Mouse (Mus musculus) stomach, postnatal 0 days (tissue): ENCODE measurements around the gene Cep170b. TPM values are rescaled to one million over a fixed set of nuclear protein-coding genes. Genes with fewer than 3 reads are reported as not detected.
A peak's percentile ranks its signal among the peaks of the same experiment; 100 is the strongest.

ENCODE experiments used
- ATAC-seq: fragments of 200-750 bp; cut with Nextera tagmentation; 2 replicates; pipeline ENCODE4 v1.8.0; 2017; ENCODE audit not compliant: low FRiP score, low TSS enrichment
- DNase-seq: peaks from one replicate; pipeline ENCODE4 v3.0.0-alpha.2; 2016; ENCODE audit warnings: low spot score
- H3K27ac ChIP-seq: fragments of 300-500 bp; sonication (generic); replicated peaks from 2 replicates; pipeline ENCODE4 v1.5.1; 2014; ENCODE audit warnings: mild to moderate bottlenecking, control low read depth
- H3K27me3 ChIP-seq: fragments of 300-500 bp; sonication (generic); 2 replicates; pipeline ENCODE4 v1.6.1; 2014; ENCODE audit warnings: low read length; ENCODE audit not compliant: control insufficient read depth, insufficient read depth
- H3K36me3 ChIP-seq: fragments of 300-500 bp; sonication (generic); 2 replicates; pipeline ENCODE4 v1.6.1; 2014; ENCODE audit warnings: low read length, mixed read lengths; ENCODE audit not compliant: control insufficient read depth, insufficient read depth
- H3K4me1 ChIP-seq: fragments of 300-500 bp; sonication (generic); replicated peaks from 2 replicates; pipeline ENCODE4 v1.6.1; 2014; ENCODE audit warnings: antibody characterized with exemption; ENCODE audit not compliant: control insufficient read depth, insufficient read depth
- H3K4me2 ChIP-seq: fragments of 300-500 bp; sonication (generic); replicated peaks from 2 replicates; pipeline ENCODE4 v1.6.1; 2014; ENCODE audit warnings: low read depth, mild to moderate bottlenecking, control low read depth, moderate library complexity
- H3K4me3 ChIP-seq: fragments of 300-500 bp; sonication (generic); 2 replicates; pipeline ENCODE4 v1.5.1; 2014; ENCODE audit warnings: low read depth, low read length, control low read depth
- H3K9ac ChIP-seq: fragments of 300-500 bp; sonication (generic); 2 replicates; pipeline ENCODE4 v1.6.1; 2014; ENCODE audit warnings: mild to moderate bottlenecking, low read length, control low read depth, mixed read lengths
- H3K9me3 ChIP-seq: fragments of 300-500 bp; sonication (generic); 2 replicates; pipeline ENCODE4 v1.6.1; 2016; ENCODE audit warnings: low read length; ENCODE audit not compliant: control insufficient read depth
- CTCF ChIP-seq: IDR thresholded peaks from 2 replicates; pipeline ENCODE4 v1.5.1; 2016; ENCODE audit warnings: antibody characterized with exemption, low read depth, mild to moderate bottlenecking, moderate library complexity
- EP300 ChIP-seq: optimal IDR thresholded peaks from 2 replicates; pipeline ENCODE3; 2016; ENCODE audit warnings: antibody characterized with exemption
- WGBS: fragments of 180-500 bp; shearing (Covaris S2); extraction: QIAGEN DNeasy Blood & Tissue Kit; methylation state at CpG from one replicate; pipeline ENCODE4 v1.1.7; 2014; 5-methylcytosine and 5-hydroxymethylcytosine counted together
- polyA plus RNA-seq: library from polyadenylated mRNA; unstranded; fragments of >200 nt; fragmentation: Nextera tagmentation; extraction: Ambion mirVana; gene quantifications from 2 replicates; pipeline ENCODE4 v1.2.1, GENCODE M21; 2015

Gene Cep170b
- polyA plus RNA-seq, 1 experiment from 2014 or later = 20.7 TPM

DNA sequence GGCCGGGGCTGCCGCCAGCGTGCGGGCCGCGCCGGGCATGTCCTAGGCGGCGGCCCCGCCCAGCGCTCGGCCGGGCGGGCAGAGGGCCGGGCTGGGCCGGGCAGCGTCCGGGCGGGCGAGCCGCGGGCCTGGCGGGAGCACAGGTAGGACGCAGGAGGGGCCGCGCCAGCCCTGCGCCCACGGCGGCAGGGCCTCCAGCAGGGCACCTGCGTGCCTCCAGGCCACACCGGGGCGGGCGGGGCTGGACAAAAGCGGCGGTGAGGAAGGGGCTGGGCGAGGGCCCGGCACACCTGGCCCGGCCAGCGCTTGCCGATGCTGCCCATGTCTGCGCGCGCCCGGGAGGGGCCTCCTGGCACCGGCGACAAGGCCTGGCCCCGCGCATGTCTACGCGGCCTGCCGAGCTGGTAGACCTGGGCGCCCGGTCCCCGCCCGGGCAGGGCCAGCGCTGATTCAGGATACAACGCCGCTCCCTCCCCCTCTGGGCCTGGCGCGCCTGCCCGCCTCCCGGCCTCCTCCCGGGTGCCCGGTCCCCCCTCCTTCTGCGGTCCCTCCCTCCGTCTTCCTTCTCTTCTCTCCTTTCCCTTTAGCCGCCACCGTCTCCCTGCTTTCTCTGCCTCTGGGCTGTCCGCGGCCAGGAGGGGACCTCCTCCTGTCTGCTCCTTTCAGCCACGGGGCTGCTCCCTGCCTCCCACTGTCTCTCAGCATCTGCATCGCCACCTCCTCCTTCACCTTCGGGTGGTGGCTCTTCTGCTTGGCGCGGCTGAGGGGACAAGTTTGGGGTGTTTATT is 2.2 kb downstream of the Cep170b start:
- peaks cover 2% of the 10 kb centered on the region; the same call in 1 of the 2 replicates for H3K4me1 ChIP-seq
- H3K36me3 ChIP-seq = no peaks in the 10 kb centered on the region
- no peaks in the 10 kb centered on the region for H3K27me3 ChIP-seq
- DNase-seq (peak; percentile 88), ATAC-seq (peak; percentile 64)
- H3K9me3 ChIP-seq = no peaks in the 10 kb centered on the region
- peak overlapping the region; percentile 96 for H3K27ac ChIP-seq
- H3K9ac ChIP-seq = peak overlapping the region; percentile 90
- H3K4me2 ChIP-seq = peak overlapping the region; percentile 94
- peak overlapping the region; percentile 81 for H3K4me3 ChIP-seq
- WGBS = under 1% methylated on average over 31 of the region's 75 CpGs
- no peak for TF ChIP-seq EP300
- no peak for TF ChIP-seq CTCF

- ATAC-seq = no peak
- TF ChIP-seq CTCF (no peak), EP300 (no peak)
These were observed 2.7 kb downstream of the Cep170b start for GRCm38 (mm10) chr12:112723028-112723330.

GRCm38 (mm10) chr12:112723445-112723844 is 3.2 kb downstream of the Cep170b start:
- 76% methylated on average over 6 of the region's 6 CpGs for WGBS
- Histone ChIP-seq H3K4me1 (peaks cover 2% of the 10 kb centered on the region; the same call in 1 of the 2 replicates), H3K4me2 (peak overlapping the region; percentile 94), H3K27ac (peak overlapping the region; percentile 96), H3K9ac (peak overlapping the region; percentile 90; the same call in 1 of the 2 replicates), H3K9me3 (no peaks in the 10 kb centered on the region), H3K4me3 (peak overlapping the region; percentile 81), H3K27me3 (no peaks in the 10 kb centered on the region), H3K36me3 (no peaks in the 10 kb centered on the region)
- DNase-seq = no peak
- ATAC-seq = no peak
- TF ChIP-seq CTCF (no peak), EP300 (no peak)

More at GRCm38 (mm10) chr12:112723028-112723330, 2.7 kb downstream of the Cep170b start:
- 6% methylated on average over 5 of the region's 5 CpGs for WGBS
- Histone ChIP-seq H3K9ac (peak overlapping the region; percentile 90), H3K4me2 (peak overlapping the region; percentile 94), H3K27me3 (no peaks in the 10 kb centered on the region), H3K4me1 (peaks cover 2% of the 10 kb centered on the region; the same call in 1 of the 2 replicates), H3K27ac (peak overlapping the region; percentile 96), H3K4me3 (peak overlapping the region; percentile 81), H3K36me3 (no peaks in the 10 kb centered on the region), H3K9me3 (no peaks in the 10 kb centered on the region)
- no peak for DNase-seq

- Histone ChIP-seq H3K4me3 (no peak overlapping the region), H3K36me3 (no peaks in the 10 kb centered on the region), H3K27me3 (no peaks in the 10 kb centered on the region), H3K4me2 (peak overlapping the region; percentile 25; the same call in 1 of the 2 replicates), H3K9me3 (no peaks in the 10 kb centered on the region), H3K27ac (no peak overlapping the region), H3K4me1 (peaks cover 2% of the 10 kb centered on the region; the same call in 1 of the 2 replicates), H3K9ac (no peak overlapping the region)
- 73% methylated on average over 11 of the region's 11 CpGs for WGBS
- TF ChIP-seq CTCF (peak; percentile 80), EP300 (no peak)
- ATAC-seq = peak; percentile 41
- peak; percentile 87 for DNase-seq
These were observed 4.0 kb downstream of the Cep170b start for GRCm38 (mm10) chr12:112724077-112724805.

DNA sequence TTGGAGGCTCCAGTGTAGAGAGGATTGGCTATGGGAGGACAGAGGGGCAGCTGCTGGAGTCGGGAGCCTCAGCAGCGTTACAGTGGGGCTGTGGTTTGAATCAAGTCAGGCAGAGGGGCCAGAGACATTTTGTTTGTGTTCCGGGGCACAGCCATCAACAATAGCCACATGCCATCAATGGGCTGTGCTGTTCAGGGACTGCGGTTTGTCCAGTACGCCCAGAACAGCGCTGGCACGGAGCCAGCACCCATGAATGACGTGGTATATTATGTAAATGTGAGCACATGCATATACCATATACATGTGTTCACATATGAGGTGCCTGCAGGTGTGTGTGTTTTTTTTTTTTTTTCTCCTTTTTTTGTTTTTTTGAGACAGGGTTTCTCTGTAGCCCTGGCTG is 7.5 kb downstream of the Cep170b start:
- Histone ChIP-seq H3K4me3 (no peak overlapping the region), H3K4me1 (peaks cover 4% of the 10 kb centered on the region; the same call in 1 of the 2 replicates), H3K9ac (no peak overlapping the region), H3K27me3 (no peaks in the 10 kb centered on the region), H3K4me2 (no peak overlapping the region), H3K36me3 (peaks cover 12% of the 10 kb centered on the region), H3K27ac (no peak overlapping the region), H3K9me3 (no peaks in the 10 kb centered on the region)
- ATAC-seq = no peak
- peak; percentile 72 for DNase-seq
- 49% methylated on average over 8 of the region's 8 CpGs for WGBS
- TF ChIP-seq CTCF = no peak
- TF ChIP-seq EP300 = no peak
